Mouse (Mus musculus): Measurements from ENCODE around the gene Tmem59l. TPM values are rescaled to one million over a fixed set of nuclear protein-coding genes. Genes with fewer than 3 reads are reported as not detected.
A peak's percentile ranks its signal among the peaks of the same experiment; 100 is the strongest.

Tmem59l gene
- total RNA-seq, 2 experiments from 2014 or later: 174 to 175 TPM

DNA sequence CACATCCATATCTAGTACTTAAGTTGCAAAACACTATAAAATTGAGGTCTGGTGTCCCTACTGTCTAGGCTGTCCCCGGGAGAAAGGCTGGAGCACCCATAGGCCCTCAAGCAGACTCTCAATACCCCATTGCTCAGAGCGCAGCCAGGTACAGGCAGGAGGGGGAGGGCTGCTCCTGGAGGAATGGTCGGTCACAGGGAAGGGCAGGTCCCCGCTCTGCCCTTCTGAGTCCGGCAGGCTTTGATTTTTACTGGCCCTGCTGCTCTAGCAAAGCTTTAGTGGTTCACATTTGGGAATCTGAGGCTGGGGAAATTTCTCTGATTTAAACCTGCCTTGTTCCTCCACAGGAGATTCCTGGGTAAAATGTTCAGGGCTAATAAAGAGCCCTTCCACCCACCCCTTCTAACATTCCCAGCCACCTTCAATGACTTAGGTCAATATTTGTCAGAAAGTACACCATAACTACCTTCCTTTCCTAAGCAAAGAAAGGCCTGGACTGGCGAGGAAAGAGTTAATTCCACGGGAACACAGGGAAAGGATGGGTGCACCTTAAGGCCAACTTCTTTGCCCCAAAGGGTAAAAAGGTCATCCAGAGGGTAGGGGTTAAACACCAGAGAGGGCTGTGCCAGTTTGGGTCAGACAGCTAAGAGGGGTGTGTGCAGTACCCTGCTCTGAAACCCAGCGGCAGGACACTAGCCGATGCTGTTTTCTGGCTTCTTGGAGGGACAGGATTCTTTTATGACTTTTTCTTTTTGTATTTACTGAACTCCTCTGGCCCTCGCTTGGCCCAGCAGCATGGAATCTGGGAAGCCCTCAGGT lies 3.1 kb upstream of the Tmem59l start:
- no peak for DNase-seq (ENCODE audit: low spot score in 2 of 2)

DNA sequence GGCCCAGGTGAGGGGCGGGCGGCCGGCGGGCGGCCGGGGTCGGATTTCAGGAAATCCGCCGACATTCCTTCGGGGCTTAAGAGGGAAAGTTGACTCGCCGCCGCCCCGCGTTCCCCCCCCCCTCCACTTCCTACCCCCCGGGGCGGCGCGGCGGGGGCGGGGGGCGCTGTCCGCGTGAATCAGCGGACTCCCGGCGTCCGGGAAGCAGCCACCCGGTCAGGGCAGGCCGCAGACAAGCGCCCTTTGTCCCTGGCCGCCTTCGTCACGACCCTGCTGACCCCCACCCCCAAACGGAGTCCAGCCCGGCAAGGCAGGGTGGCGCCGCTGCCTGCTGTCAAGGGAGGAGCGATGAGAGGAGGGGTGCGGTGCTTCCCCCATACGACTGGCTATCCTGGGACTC lies 2.4 kb upstream of the Tmem59l start:
- DNase-seq (ENCODE audit: low spot score in 2 of 2): no peak

DNA sequence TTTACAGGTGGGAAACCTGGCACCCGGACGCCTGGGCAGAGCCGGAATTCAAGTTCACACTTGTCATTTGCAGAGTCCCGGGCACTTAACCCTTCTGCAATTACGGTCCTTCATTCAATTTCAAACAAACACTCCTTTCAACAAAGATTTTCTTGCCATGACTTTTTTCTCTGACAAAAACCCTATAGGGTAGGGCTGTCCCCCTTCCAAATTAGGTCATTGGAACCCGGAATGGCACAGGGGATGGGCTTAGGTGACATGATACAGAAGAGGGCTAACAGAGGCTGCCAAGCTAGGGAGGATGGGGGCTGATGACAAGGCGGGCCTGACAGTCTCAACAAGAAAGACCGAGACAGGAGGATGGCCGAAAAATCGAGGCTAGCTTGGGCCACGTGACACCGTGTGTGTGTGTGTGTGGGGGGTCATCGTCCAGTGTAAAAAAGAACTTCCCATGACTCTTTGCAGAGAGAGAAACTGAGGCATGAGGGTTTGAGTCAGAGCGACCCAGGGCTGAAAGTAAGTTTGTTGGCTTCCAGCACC lies 1.8 kb upstream of the Tmem59l start:
- no peak for DNase-seq (ENCODE audit: low spot score in 2 of 2)

DNA sequence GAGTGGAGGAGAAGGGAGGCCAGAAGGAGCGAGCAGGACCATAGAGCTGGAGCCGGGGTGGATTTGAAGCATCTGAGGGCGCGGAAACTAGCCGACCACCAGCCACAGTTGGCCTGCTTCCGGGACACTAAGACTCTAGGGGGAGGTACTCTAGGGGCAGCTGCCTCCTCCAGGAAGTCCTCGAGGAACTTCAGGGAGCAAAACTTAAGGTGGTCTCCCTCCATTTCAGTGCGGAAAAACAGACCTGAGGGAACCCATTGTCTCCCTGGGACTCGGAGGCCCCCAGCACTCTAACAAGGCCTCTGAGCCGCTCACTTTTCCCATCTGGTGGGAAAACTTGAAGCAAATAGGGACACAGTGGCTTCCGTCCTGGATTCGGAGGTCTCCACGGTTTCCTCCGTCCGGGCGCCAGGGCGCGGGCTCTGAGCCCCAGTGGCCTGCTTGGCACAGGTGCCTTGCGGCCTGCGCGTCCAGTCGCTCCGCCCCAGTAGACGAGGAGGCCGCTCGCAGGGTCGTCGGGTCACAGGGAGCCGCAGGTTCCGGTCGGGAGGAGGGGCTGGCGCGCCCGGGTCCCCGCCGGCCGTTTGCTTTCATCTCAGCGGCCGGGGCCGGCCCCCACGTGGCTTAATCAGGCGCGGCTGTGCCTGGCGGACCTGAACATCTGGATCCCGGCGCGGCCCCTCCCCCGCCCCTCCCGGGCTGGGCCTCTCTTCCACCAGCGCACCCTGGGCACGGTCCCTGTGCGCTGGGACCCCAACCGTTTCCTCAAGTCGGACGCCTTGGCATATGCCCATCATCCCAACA lies 1.0 kb upstream of the Tmem59l start:
- DNase-seq (ENCODE audit: low spot score in 2 of 2): no peak

DNA sequence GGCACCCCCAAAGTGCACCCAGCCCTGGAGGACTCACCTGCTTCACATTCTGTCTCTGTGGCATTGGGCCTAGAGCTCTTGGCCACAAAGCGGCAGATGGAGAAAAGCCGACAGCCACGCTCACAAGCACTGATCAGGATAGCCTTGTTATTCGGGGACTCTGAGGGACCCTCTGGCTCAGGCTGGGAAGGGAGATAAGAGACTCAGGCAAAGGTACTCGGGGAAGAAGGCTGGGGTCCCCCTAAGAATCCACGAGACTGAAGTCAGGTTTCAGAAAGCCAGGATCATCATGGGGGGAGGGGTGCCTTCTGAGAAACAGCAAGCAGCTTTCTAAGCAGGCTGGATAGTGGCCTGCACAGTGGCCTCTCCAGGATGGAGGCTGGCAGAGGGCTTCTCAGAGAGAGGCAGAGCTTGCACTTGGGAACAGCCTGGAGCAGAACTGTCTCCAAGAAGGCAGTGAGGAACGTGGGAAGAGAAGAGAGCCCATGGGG lies 922 bp downstream of the Tmem59l start:
- DNase-seq (ENCODE audit: low spot score in 2 of 2): no peak

DNA sequence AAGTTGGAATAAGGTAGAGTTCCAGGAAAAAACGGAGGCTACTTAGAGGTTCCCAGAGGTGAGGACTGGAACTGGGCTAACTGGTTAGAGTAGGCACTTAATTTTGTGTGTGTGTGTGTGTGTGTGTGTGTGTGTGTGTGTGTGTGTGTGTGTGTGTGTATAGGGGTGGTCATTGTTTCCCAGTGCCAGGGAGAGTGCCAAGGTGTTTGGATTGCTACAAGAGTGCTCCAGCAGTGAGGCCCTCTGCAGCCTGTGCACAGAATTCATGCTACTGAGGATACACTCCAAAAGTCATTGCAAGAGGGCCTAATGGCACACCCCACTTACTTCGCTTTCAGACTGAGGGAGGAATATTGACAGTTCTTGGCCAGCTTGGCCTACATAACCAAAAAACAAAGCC lies 4.2 kb downstream of the Tmem59l start:
- no peak for DNase-seq (ENCODE audit: low spot score in 2 of 2)

DNA sequence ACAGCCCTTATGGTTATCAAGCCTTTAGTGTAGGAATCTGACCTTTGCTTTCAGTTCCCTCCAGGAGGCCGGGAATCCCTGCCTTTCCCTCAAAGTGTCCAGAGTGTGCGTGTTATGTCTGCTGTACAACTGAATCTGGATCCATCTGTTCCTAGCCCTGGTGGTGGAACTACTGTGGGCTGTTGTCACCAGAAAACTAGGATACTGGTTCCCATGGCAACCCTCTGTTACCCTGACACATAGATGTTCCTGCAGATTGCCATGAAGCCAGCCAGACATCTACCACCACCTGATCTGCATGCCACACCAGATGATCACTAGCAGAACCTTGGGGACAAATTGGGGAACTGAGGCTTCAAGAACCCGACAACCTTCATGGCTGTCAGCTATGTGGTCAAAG lies 5.2 kb downstream of the Tmem59l start:
- DNase-seq (ENCODE audit: low spot score in 2 of 2): no peak

DNA sequence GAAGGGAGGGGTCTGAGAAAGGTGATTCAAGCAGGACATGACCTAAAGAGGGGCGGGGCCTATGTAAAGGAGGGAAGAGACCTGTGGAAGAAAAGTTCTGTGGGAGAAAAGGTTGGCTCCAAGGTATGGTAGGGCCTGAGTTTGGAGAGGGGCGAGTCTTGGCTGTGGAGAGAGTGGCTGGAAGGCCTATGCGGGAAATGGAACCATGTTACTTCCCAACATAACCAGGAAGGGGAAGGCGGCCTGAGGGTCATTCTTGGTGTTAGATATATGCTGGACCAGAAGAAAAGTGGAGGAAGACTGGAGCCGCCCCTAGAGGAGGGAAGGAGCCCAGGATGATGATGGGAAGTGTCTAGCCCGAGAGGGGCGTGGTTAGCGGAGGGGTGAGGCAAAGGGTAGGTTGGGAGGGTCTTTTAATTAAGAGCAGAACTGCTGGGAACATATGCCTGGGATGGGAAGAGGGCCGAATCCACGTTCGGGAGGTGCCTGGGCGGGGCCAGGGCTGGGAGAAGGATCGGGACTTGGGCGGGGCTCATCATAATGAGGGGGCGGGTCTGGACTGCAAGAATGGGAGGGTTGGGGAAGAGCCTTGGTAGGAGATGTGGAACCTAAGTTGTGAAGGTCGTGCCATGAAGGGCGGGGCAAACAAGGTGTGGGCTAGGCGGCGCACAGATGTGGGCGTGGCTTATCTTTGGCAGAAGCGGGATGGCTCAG lies 9.7 kb downstream of the Tmem59l start:
- DNase-seq (ENCODE audit: low spot score in 2 of 2): no peak

DNA sequence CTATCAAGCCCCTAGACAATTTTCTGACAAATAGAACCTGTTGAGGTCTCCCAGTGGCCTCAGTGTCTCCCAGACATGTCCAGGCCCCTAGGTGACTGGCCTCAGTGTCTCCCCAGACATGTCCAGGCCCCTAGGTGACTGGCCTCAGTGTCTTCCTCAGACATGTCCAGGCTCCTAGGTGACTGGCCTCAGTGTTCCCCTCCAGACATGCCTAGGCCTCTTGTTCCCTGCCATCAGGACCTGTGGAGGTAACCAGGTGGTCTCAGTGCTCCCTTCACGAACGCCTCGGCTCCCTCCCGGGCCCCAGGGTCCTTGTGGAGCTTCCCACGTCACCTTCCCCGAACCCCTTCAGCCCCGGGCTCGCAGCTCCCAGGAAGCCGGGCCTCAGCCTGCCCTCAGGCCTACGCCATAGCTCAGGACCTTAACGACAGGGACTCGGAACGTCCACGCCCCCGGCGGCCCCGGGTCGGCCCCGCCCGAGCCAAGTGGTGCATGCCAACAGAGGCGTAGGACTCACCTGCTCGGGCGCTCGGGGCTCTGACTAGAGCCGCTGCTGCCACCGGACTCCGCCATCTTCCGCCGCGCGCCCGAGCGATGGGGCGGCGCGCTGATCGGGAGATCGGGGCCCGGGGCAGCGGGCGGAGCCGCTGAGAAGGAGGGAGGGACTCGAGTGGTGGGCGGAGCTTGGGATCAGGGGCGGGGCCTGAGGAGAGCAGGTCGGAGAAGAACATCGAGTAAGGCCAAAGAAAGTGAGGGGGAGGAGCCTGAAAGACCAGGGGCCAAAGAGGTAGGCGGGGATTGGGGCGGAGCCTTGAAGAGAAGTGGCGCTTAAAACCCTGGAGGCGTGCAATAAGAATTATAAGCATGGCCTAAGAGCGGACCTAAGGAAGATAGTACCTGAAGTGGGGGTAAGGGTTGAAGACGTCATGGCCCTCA lies 10.6 kb downstream of the Tmem59l start, which contains the start of gene Klhl26:
Gene Klhl26 (minus strand): TSS at position 636 of the 936 bp plus-strand sequence.
- DNase-seq (ENCODE audit: low spot score in 2 of 2): peak; percentile 91 to 94

DNA sequence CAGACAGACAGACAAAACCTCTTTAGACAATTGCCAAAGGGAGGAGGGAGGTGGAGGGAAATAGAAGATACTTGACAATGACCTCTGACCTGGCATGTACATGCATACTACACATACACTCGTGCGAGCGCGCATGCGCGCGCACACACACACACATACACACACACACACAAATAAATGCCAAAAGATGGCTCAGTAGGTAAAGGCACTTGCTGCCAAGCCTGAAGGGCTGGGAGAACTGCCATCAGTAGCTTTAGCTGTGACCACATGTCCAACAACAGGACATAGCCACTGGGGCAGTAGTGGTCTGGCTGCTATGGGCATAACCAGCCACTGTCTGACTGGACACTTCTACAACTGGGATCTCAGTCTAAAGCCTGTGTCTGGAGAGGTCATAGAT lies 15.3 kb downstream of the Tmem59l start:
- DNase-seq (ENCODE audit: low spot score in 2 of 2): no peak

DNA sequence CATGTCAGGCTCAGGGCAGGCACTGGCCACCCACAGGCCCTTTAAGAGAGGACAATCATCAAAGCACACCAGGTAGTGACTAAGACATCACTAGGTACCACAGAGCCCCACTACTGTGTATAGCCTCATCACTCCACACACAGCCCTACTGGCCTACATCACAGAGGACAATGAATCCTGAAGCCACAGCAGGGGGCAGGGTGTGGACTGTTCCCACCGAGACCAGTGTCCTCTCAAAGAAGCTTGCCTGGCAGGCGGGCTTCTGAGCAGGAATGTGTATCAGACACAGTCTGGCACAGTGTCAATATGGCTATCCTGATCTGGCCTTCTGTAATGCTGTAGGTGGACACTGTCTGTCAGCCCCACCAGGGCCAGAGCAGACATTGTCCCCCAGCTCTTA lies 17.2 kb downstream of the Tmem59l start:
- no peak for DNase-seq (ENCODE audit: low spot score in 2 of 2)

DNA sequence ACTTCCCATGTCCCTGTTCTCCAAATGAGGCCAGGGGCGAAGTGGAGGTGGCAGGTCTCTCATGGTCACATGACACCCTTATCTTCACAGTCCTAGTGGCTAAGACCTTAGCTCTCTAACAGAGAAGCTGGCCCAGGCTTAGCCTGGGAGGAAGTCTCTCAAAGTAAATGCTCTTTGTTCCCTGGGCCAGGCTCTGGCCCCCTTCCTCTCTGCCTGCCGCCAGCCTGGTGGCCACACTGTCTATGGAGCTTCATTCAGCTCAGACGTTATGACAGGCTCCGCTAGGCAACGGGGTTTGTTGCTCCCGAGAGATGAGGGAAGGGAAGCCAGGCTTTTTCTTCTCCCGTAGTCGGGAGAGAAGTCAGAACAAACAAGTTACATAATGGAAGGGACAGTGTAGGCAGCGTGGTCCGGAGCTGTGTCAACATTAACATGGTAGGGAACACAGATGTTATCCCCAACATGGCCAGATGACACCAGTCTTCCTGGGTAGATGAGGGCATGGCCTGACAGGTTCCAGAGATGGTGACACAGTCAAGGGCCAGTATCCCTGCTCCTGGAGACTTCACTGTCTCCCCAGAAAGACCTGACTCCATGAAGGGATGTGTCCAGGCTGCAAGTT lies 17.8 kb downstream of the Tmem59l start:
- no peak for DNase-seq (ENCODE audit: low spot score in 2 of 2)

DNA sequence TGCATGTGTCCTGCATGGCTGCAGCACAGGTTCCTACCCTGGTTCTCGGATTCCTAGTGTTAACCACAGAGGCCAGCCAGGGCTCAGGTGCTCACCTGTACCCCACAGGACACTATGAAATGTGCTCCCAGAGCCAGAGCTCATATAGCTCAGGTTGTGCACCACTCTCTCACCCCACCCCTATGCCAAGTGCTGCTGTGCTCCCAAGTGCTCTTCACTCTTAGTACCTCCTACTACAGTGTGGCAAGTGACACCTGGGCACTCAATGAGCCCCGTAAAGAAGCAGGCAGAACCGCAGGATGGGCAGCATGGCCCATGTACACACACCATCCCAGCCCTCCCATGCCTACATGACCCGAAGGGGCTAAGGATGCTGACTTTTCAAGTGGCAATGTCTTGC lies 18.4 kb downstream of the Tmem59l start:
- DNase-seq (ENCODE audit: low spot score in 2 of 2): no peak

DNA sequence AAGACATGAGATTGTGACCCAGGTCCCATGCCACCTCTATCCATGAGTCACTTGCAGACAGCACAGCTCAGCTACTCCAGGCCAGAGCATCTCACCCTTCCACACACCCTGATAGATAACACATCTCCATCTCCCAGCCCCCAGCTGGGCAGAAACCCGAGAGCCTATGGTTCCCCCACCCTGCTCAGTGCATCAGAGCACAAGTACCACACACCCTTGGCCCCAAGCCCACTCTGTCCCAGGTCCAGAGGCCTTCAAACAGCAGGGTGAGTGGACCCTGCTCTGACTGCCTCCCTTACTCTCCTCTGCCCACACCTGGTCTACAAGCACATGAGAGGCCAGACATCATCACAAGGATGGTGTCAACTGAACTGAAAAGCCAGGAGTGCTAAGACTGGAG lies 19.3 kb downstream of the Tmem59l start:
- no peak for DNase-seq (ENCODE audit: low spot score in 2 of 2)

DNA sequence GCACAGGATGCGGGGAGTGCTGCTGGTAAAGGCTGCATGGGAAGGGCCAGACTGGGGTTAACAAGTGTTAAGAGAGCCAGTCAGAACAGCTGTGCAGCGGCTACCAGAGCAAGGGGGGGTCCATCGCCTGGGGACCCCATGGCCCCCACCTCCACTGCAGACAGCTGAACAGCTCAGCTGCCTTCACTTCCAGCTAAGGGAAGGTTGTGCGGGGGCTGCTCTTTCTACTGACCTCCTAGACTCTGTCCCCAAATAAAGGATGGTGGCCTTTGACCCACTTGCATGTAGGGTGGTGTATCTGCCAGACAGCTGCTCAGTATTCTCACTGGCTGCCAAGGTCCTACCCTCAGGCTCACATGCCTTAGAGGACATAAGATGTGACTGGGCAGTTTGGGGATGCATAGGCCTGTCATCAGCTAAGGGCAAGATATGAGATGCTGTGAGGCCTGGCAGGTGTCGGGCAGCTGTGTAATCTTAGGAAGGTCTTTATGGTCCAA lies 19.9 kb downstream of the Tmem59l start:
- DNase-seq (ENCODE audit: low spot score in 2 of 2): no peak

DNA sequence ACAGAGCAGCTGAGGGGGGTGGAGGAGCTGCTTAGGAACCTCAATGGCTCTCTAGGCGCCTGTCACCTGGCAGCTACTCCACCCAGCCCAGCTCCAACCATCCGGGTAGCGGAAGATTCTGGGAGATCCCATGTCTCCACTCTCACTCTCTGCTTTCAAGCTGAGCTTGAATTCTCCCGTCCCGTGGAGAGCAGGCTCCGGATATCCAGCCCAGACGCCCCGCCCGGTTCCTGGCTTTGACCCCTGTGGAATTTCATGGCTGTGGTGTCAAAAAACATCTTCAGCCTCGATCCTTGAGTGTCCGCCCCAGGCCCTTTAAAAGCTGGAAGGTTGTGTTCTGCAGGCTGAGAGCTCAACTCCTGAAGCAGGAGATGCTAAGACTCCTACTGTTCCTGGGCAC lies 20.4 kb downstream of the Tmem59l start:
- no peak for DNase-seq (ENCODE audit: low spot score in 2 of 2)

DNA sequence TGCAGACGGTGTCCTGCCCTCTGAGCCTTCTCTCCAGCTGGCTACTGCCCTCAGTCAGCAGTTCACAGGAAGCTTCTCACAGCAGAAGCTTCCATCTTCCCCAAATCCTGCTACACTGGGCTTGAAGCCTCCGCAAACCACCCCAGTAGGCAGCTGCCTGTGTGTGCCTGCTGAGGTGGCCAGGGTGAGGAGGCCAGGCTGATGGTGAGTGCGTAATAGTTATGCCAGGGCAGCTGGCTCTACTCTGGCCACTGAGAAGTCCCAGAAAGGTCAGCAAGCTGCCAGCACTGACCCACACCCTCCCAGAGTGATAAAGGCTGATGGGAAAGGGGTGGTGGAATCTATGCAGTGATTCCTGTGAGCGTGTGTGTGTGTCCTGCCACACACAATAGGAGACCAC lies 20.9 kb downstream of the Tmem59l start:
- no peak for DNase-seq (ENCODE audit: low spot score in 2 of 2)

DNA sequence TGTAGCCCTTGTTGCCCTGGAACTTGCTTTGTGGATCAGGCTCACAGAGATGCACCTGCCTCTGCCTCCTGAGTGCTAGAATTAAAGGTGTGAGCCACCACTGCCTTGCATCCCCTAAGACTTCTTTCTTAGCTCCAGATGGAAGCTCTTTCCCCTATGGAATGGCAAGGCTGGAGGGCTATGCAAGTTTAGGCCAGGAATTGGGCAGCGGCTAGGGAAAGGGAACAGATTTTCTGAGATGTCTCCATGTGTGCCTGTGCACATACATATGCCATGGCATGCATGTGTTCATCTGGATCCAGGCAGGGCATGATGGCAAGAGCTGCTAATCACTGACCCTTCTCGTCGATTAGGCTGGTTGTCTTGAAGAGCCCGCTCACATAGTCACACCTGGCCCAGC lies 21.5 kb downstream of the Tmem59l start:
- no peak for DNase-seq (ENCODE audit: low spot score in 2 of 2)

DNA sequence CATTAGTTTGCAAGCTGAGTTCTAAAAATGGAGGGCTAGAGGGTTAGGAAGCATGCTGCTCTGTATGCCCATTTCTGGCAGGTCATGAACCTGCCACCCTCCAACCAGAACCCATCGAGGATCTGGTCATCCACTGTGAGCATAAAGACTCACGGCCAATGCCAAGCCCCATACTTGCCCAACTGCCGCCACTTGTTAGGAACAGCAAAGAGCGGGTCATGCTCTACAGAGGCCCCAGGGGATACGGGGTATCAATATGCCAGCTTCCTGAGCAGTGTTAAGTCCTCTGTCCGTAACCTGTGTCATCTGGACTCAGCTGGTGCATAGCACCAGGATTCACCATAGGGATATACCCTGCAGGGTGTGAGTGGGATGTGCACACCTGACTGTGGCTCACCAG lies 23.0 kb downstream of the Tmem59l start:
- DNase-seq (ENCODE audit: low spot score in 2 of 2): no peak

DNA sequence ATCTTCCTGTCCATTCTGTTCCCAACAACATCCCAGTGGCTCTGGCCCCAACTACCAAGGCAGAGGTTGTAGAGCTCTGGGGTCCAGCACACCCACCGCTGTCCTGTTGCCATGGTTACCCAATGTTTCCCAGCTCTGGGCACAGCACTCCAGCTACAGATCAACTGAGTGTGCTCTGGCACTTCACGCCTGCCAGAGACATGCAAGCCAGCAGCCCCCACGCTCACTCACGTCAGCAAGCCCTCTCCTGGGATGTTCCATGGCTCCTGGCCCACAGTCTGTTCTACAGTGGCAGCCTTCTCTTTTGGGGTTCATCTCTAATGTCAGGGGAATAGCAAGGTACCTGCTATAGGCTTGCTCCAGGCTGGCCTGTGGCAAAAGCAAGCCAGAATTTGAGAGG lies 23.9 kb downstream of the Tmem59l start:
- peak; percentile 59 to 64 for DNase-seq (ENCODE audit: low spot score in 2 of 2)

Measured in layer of hippocampus, postnatal 10 days (tissue).